Mouse (Mus musculus) limb, embryonic 15.5 days (tissue): ENCODE results near the gene Sac3d1. TPM values are rescaled to one million over a fixed set of nuclear protein-coding genes. Genes with fewer than 3 reads are reported as not detected.

Experiments
- ATAC-seq: fragments of 200-750 bp; cut with Nextera tagmentation; 2 replicates; pipeline ENCODE4 v1.8.0; 2017; ENCODE audit warnings: low read depth, moderate TSS enrichment; ENCODE audit not compliant: insufficient number of reproducible peaks, low FRiP score, low TSS enrichment
- H3K27ac ChIP-seq: fragments of 300-500 bp; sonication (generic); 2 replicates; pipeline ENCODE4 v1.5.1; 2015; ENCODE audit warnings: moderate library complexity, mild to moderate bottlenecking, inconsistent platforms
- H3K27me3 ChIP-seq: fragments of 300-500 bp; sonication (generic); 2 replicates; pipeline ENCODE4 v1.6.1; 2015; ENCODE audit warnings: inconsistent platforms
- H3K36me3 ChIP-seq: fragments of 300-500 bp; sonication (generic); 2 replicates; pipeline ENCODE4 v1.6.1; 2015; ENCODE audit warnings: inconsistent platforms
- H3K4me1 ChIP-seq: fragments of 300-500 bp; sonication (generic); 2 replicates; pipeline ENCODE4 v1.6.1; 2015; ENCODE audit warnings: inconsistent platforms
- H3K4me2 ChIP-seq: fragments of 300-500 bp; sonication (generic); 2 replicates; pipeline ENCODE4 v1.6.1; 2015; ENCODE audit warnings: mild to moderate bottlenecking, inconsistent platforms
- H3K4me3 ChIP-seq: fragments of 300-500 bp; sonication (generic); 2 replicates; pipeline ENCODE4 v1.5.1; 2015; ENCODE audit warnings: mild to moderate bottlenecking, inconsistent platforms
- H3K9ac ChIP-seq: fragments of 300-500 bp; sonication (generic); 2 replicates; pipeline ENCODE4 v1.6.1; 2015; ENCODE audit warnings: inconsistent platforms
- H3K9me3 ChIP-seq: fragments of 300-500 bp; sonication (generic); 2 replicates; pipeline ENCODE4 v1.6.1; 2016; ENCODE audit warnings: inconsistent platforms
- whole genome bisulfite sequencing: fragments of 180-500 bp; shearing (Covaris S2); methylation state at CpG from one replicate; pipeline ENCODE4 v1.1.7; 2015; 5-methylcytosine and 5-hydroxymethylcytosine counted together
- polyA plus RNA-seq: library from polyadenylated mRNA; unstranded; fragments of >200 nt; fragmentation: Nextera tagmentation; extraction: Ambion mirVana; gene quantifications from 2 replicates; pipeline ENCODE4 v1.2.1, GENCODE M21; 2015

Gene Sac3d1
- polyA plus RNA-seq, result 43.7 and 49.1 TPM in 2 replicates

GRCm38 (mm10) chr19:6117986-6118676, at the start of gene Sac3d1:
Sac3d1 (minus strand) TSS chr19:6118650.
- H3K4me3 ChIP-seq, result peak within 1 kb of the TSS; percentile 66
- under 1% methylated on average over 77 of the region's 77 CpGs for WGBS
- H3K36me3 ChIP-seq, result peaks cover 42% of the 10 kb centered on the region
- peaks cover 23% of the 10 kb centered on the region for H3K4me1 ChIP-seq
- ATAC-seq, result peak; percentile 79
- peak within 1 kb of the TSS; percentile 74 for H3K4me2 ChIP-seq
- H3K27ac ChIP-seq, result peak within 1 kb of the TSS; percentile 95
- H3K9me3 ChIP-seq, result no peaks in the 10 kb centered on the region
- H3K27me3 ChIP-seq, result no peaks in the 10 kb centered on the region
- H3K9ac ChIP-seq, result peak within 1 kb of the TSS; percentile 67

GRCm38 (mm10) chr19:6166750-6167149, 48.3 kb upstream of the Sac3d1 start:
- Histone ChIP-seq H3K36me3 (no peaks in the 10 kb centered on the region), H3K4me3 (no peak overlapping the region), H3K27me3 (no peaks in the 10 kb centered on the region), H3K27ac (no peak overlapping the region), H3K9ac (no peak overlapping the region), H3K4me1 (no peaks in the 10 kb centered on the region), H3K9me3 (no peaks in the 10 kb centered on the region), H3K4me2 (no peak overlapping the region)
- 75% methylated on average over 4 of the region's 4 CpGs for WGBS
- no peak for ATAC-seq

GRCm38 (mm10) chr19:6163872-6164547, 45.6 kb upstream of the Sac3d1 start:
- 54% methylated on average over 10 of the region's 10 CpGs for WGBS
- Histone ChIP-seq H3K4me1 (no peaks in the 10 kb centered on the region), H3K27me3 (no peaks in the 10 kb centered on the region), H3K36me3 (no peaks in the 10 kb centered on the region), H3K4me2 (no peak overlapping the region), H3K9me3 (no peaks in the 10 kb centered on the region), H3K9ac (no peak overlapping the region), H3K27ac (no peak overlapping the region), H3K4me3 (no peak overlapping the region)
- ATAC-seq, result no peak

- Histone ChIP-seq H3K4me3 (no peak overlapping the region), H3K9me3 (no peaks in the 10 kb centered on the region), H3K9ac (no peak overlapping the region), H3K36me3 (no peaks in the 10 kb centered on the region), H3K27me3 (no peaks in the 10 kb centered on the region), H3K4me2 (no peak overlapping the region), H3K4me1 (no peaks in the 10 kb centered on the region), H3K27ac (no peak overlapping the region)
- ATAC-seq, result no peak
- WGBS, result 70% methylated on average over 6 of the region's 6 CpGs
Observed at GRCm38 (mm10) chr19:6157220-6157619, 38.8 kb upstream of the Sac3d1 start.

- Histone ChIP-seq H3K27me3 (no peaks in the 10 kb centered on the region), H3K4me3 (no peak overlapping the region), H3K36me3 (no peaks in the 10 kb centered on the region), H3K27ac (no peak overlapping the region), H3K9ac (no peak overlapping the region), H3K4me1 (no peaks in the 10 kb centered on the region), H3K4me2 (no peak overlapping the region), H3K9me3 (no peaks in the 10 kb centered on the region)
- WGBS, result 65% methylated on average over 8 of the region's 8 CpGs
- no peak for ATAC-seq
Observed at GRCm38 (mm10) chr19:6156372-6156771, 37.9 kb upstream of the Sac3d1 start.

GRCm38 (mm10) chr19:6155174-6155573, 36.7 kb upstream of the Sac3d1 start:
- Histone ChIP-seq H3K4me1 (no peaks in the 10 kb centered on the region), H3K9ac (no peak overlapping the region), H3K27me3 (no peaks in the 10 kb centered on the region), H3K4me3 (no peak overlapping the region), H3K27ac (no peak overlapping the region), H3K9me3 (no peaks in the 10 kb centered on the region), H3K36me3 (no peaks in the 10 kb centered on the region), H3K4me2 (no peak overlapping the region)
- 83% methylated on average over 9 of the region's 9 CpGs for WGBS
- no peak for ATAC-seq

- H3K27ac ChIP-seq, result no peak overlapping the region
- H3K4me3 ChIP-seq, result no peak overlapping the region
- no peaks in the 10 kb centered on the region for H3K9me3 ChIP-seq
- H3K4me2 ChIP-seq, result no peak overlapping the region
- H3K9ac ChIP-seq, result no peak overlapping the region
- no peaks in the 10 kb centered on the region for H3K27me3 ChIP-seq
- no peaks in the 10 kb centered on the region for H3K36me3 ChIP-seq
- peaks cover 11% of the 10 kb centered on the region for H3K4me1 ChIP-seq
- 77% methylated on average over 5 of the region's 5 CpGs for WGBS
- ATAC-seq, result no peak
Observed at GRCm38 (mm10) chr19:6144842-6145241, 26.4 kb upstream of the Sac3d1 start.

GRCm38 (mm10) chr19:6141394-6141749, 22.9 kb upstream of the Sac3d1 start, which contains the start of gene Arl2:
Arl2 (minus strand) TSS chr19:6141548.
- under 1% methylated on average over 15 of the region's 15 CpGs for WGBS
- H3K9ac ChIP-seq, result peak within 1 kb of the TSS; percentile 85
- H3K27me3 ChIP-seq, result no peaks in the 10 kb centered on the region
- H3K27ac ChIP-seq, result peak within 1 kb of the TSS; percentile 94
- peak within 1 kb of the TSS; percentile 56 for H3K4me3 ChIP-seq
- no peaks in the 10 kb centered on the region for H3K9me3 ChIP-seq
- ATAC-seq, result peak; percentile 62
- H3K4me1 ChIP-seq, result peaks cover 16% of the 10 kb centered on the region
- peaks cover 13% of the 10 kb centered on the region for H3K36me3 ChIP-seq
- peak within 1 kb of the TSS; percentile 77 for H3K4me2 ChIP-seq

- ATAC-seq, result peak; percentile 88
- Histone ChIP-seq H3K4me1 (peaks cover 16% of the 10 kb centered on the region), H3K4me2 (peak within 1 kb of the TSS; percentile 77), H3K27ac (peak within 1 kb of the TSS; percentile 94), H3K4me3 (peak within 1 kb of the TSS; percentile 56), H3K36me3 (peaks cover 18% of the 10 kb centered on the region), H3K9me3 (no peaks in the 10 kb centered on the region), H3K9ac (peak within 1 kb of the TSS; percentile 85), H3K27me3 (no peaks in the 10 kb centered on the region)
- under 1% methylated on average over 56 of the region's 68 CpGs for WGBS
Observed at GRCm38 (mm10) chr19:6140678-6141393, 22.4 kb upstream of the Sac3d1 start, which contains the start of gene Batf2. Batf2 (plus strand) TSS chr19:6140983.

- peaks cover 24% of the 10 kb centered on the region for H3K36me3 ChIP-seq
- peak overlapping the region; percentile 85 for H3K9ac ChIP-seq
- WGBS, result 4% methylated on average over 16 of the region's 16 CpGs
- H3K4me3 ChIP-seq, result peak overlapping the region; percentile 56
- H3K27me3 ChIP-seq, result no peaks in the 10 kb centered on the region
- H3K4me2 ChIP-seq, result peak overlapping the region; percentile 77
- peak overlapping the region; percentile 94 for H3K27ac ChIP-seq
- H3K9me3 ChIP-seq, result no peaks in the 10 kb centered on the region
- peaks cover 16% of the 10 kb centered on the region for H3K4me1 ChIP-seq
- no peak for ATAC-seq
Observed at GRCm38 (mm10) chr19:6140374-6140677, 21.9 kb upstream of the Sac3d1 start.

- H3K9me3 ChIP-seq, result no peaks in the 10 kb centered on the region
- H3K27me3 ChIP-seq, result no peaks in the 10 kb centered on the region
- H3K9ac ChIP-seq, result no peak overlapping the region
- H3K4me1 ChIP-seq, result peaks cover 16% of the 10 kb centered on the region
- peaks cover 30% of the 10 kb centered on the region for H3K36me3 ChIP-seq
- WGBS, result 89% methylated on average over 6 of the region's 6 CpGs
- no peak for ATAC-seq
- peak overlapping the region; percentile 33; the same call in 1 of the 2 replicates for H3K27ac ChIP-seq
- peak overlapping the region; percentile 56; the same call in 1 of the 2 replicates for H3K4me3 ChIP-seq
- peak overlapping the region; percentile 77 for H3K4me2 ChIP-seq
Observed at GRCm38 (mm10) chr19:6139701-6140100, 21.3 kb upstream of the Sac3d1 start.

GRCm38 (mm10) chr19:6136397-6136796, 17.9 kb upstream of the Sac3d1 start:
- no peak overlapping the region for H3K9ac ChIP-seq
- peaks cover 37% of the 10 kb centered on the region for H3K36me3 ChIP-seq
- H3K27me3 ChIP-seq, result no peaks in the 10 kb centered on the region
- H3K27ac ChIP-seq, result no peak overlapping the region
- no peak overlapping the region for H3K4me2 ChIP-seq
- no peaks in the 10 kb centered on the region for H3K9me3 ChIP-seq
- peaks cover 11% of the 10 kb centered on the region for H3K4me1 ChIP-seq
- WGBS, result 79% methylated on average over 3 of the region's 3 CpGs
- no peak for ATAC-seq
- no peak overlapping the region for H3K4me3 ChIP-seq
